Mouse (Mus musculus) kidney, postnatal 14 days (tissue): ENCODE measurements around the gene Gm7879.

Experiments
- DNase-seq: peaks from one replicate; pipeline ENCODE4 v3.0.0; 2022; ENCODE audit warnings: mixed read lengths

The Gm7879 gene

GRCm38 (mm10) chr5:43948748-43949275 lies 35.9 kb downstream of the Gm7879 start:
- peak; percentile 33 for DNase-seq

DNA sequence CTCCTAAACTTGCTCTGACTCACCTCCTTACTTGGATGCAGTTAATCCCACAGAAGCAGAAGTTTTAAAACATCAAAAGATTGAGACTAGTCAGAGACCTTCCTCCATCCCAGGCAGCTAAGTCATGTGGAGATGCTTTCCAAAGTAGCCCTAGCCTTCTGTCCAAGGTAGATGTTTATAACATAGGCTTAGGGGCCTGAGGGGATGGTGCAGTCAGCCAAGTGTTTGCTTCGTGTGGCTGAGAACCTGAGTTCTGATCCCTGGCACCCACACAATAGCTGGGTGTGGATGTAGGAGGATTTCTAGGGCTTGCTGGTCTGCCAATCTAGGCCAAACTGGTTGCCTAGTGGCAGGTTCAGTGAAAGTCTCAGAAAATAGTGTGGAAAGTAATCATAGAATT lies 40.3 kb downstream of the Gm7879 start:
- DNase-seq, result no peak

GRCm38 (mm10) chr5:43959884-43960440 lies 47.0 kb downstream of the Gm7879 start:
- no peak for DNase-seq

DNA sequence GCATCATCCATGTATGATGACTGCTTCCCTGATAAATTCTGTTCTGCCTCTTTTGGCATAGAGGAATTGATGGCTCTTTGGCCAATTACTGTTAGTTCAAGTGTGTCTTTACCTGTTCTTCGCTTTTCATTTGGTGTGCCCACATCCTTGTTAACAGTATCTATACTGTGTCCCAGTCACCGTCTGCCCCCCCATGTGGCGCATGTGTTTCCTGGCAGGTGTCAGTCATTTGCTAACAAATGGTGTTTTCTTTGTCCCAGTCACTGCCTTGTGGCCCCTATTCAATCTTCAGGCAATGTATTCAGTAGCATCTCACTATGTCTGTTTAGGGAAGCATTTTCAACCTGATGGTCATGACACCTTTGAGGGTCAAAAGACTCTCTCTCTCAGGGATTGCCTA lies 48.1 kb downstream of the Gm7879 start:
- no peak for DNase-seq
